Mouse (Mus musculus) spleen, adult 2 months (tissue): ENCODE data around the gene Tgif1. TPM values are rescaled to one million over a fixed set of nuclear protein-coding genes. Genes with fewer than 3 reads are reported as not detected.

Experiments used
- DNase-seq, 2 experiments: peaks; one replicate each; pipeline versions ENCODE4 v3.0.0 to v3.0.0-alpha.2; 2012 to 2021; ENCODE audit warnings: low spot score in 2 of 2, low read depth in 1 of 2
- H3K27ac ChIP-seq: fragments of 200-500 bp; 2 replicates; pipeline ENCODE4 v1.5.1; 2012; ENCODE audit warnings: low read length, inconsistent platforms; ENCODE audit not compliant: insufficient read depth
- H3K27me3 ChIP-seq: fragments of 200-500 bp; 2 replicates; pipeline ENCODE4 v1.6.1; 2012; ENCODE audit warnings: mild to moderate bottlenecking, moderate library complexity, low read length, inconsistent platforms; ENCODE audit not compliant: control insufficient read depth, insufficient read depth
- H3K36me3 ChIP-seq: fragments of 200-500 bp; 2 replicates; pipeline ENCODE4 v1.6.1; 2012; ENCODE audit warnings: mild to moderate bottlenecking, low read length, inconsistent platforms; ENCODE audit not compliant: control insufficient read depth, insufficient read depth
- H3K4me1 ChIP-seq: fragments of 200-500 bp; 2 replicates; pipeline ENCODE4 v1.6.1; 2011; ENCODE audit warnings: inconsistent platforms; ENCODE audit not compliant: control insufficient read depth, insufficient read depth, insufficient read length
- H3K4me3 ChIP-seq: fragments of 200-500 bp; 2 replicates; pipeline ENCODE4 v1.5.1; 2011; ENCODE audit warnings: mild to moderate bottlenecking, inconsistent platforms; ENCODE audit not compliant: insufficient read depth, insufficient read length; ENCODE audit errors: extremely low read depth
- CTCF ChIP-seq: fragments of 200-500 bp; IDR thresholded peaks from 2 replicates; pipeline ENCODE4 v1.5.1; 2011; ENCODE audit warnings: mild to moderate bottlenecking, inconsistent platforms; ENCODE audit not compliant: insufficient read depth, insufficient read length, insufficient replicate concordance; ENCODE audit errors: extremely low read depth
- POLR2A ChIP-seq: fragments of 200-500 bp; IDR thresholded peaks from 2 replicates; pipeline ENCODE4 v1.6.1; 2011; ENCODE audit warnings: low read depth, low read length, inconsistent platforms
- WGBS: fragments of 180-500 bp; shearing (Covaris S2); methylation state at CpG from one replicate; pipeline ENCODE4 v1.1.7; 2018; 5-methylcytosine and 5-hydroxymethylcytosine counted together
- polyA plus RNA-seq: library from polyadenylated mRNA; depleted of rRNA; stranded (reverse); fragments of >200 nt; gene quantifications from 2 replicates; pipeline ENCODE4 v1.2.3, GENCODE M21; 2012; rRNA removed

Gene Tgif1
- 22.2 and 22.6 TPM in 2 replicates for polyA plus RNA-seq

GRCm38 (mm10) chr17:70853436-70853905 is at the start of gene Tgif1:
Gene Tgif1 (minus strand): TSS chr17:70853546.
- Histone ChIP-seq H3K36me3 (no peaks in the 10 kb centered on the region), H3K27ac (peak within 1 kb of the TSS; percentile 88), H3K4me1 (no peaks in the 10 kb centered on the region; the same call in none of the 2 replicates), H3K27me3 (no peaks in the 10 kb centered on the region), H3K4me3 (peak within 1 kb of the TSS; percentile 82)
- TF ChIP-seq POLR2A (0 out of 2 replicates have a peak, but pooled peaks have one; percentile 3), CTCF (no peak)
- 1% methylated on average over 29 of the region's 29 CpGs for WGBS
- DNase-seq, result peak; percentile 56 to 59

GRCm38 (mm10) chr17:70900660-70901059 is 47.3 kb upstream of the Tgif1 start:
- DNase-seq, result no peak
- Histone ChIP-seq H3K36me3 (peaks cover 4% of the 10 kb centered on the region; the same call in 1 of the 2 replicates), H3K4me1 (no peaks in the 10 kb centered on the region), H3K27me3 (no peaks in the 10 kb centered on the region), H3K27ac (no peak overlapping the region), H3K4me3 (no peak overlapping the region)
- WGBS, result 94% methylated on average over 10 of the region's 10 CpGs
- no peak for TF ChIP-seq POLR2A
- TF ChIP-seq CTCF, result no peak

GRCm38 (mm10) chr17:70899642-70900041 is 46.3 kb upstream of the Tgif1 start:
- TF ChIP-seq POLR2A (no peak), CTCF (no peak)
- H3K27ac ChIP-seq, result no peak overlapping the region
- no peaks in the 10 kb centered on the region for H3K4me1 ChIP-seq
- no peak for DNase-seq
- peaks cover 4% of the 10 kb centered on the region; the same call in 1 of the 2 replicates for H3K36me3 ChIP-seq
- H3K27me3 ChIP-seq, result no peaks in the 10 kb centered on the region
- H3K4me3 ChIP-seq, result no peak overlapping the region
- 89% methylated on average over 6 of the region's 6 CpGs for WGBS

GRCm38 (mm10) chr17:70894867-70895266 is 41.5 kb upstream of the Tgif1 start:
- WGBS, result 88% methylated on average over 9 of the region's 9 CpGs
- peaks cover under 1% of the 10 kb centered on the region; the same call in 1 of the 2 replicates for H3K4me1 ChIP-seq
- TF ChIP-seq CTCF, result no peak
- no peak for TF ChIP-seq POLR2A
- H3K36me3 ChIP-seq, result no peaks in the 10 kb centered on the region
- H3K4me3 ChIP-seq, result no peak overlapping the region
- DNase-seq, result no peak
- no peak overlapping the region for H3K27ac ChIP-seq
- no peaks in the 10 kb centered on the region for H3K27me3 ChIP-seq

- Histone ChIP-seq H3K4me3 (no peak overlapping the region), H3K4me1 (peaks cover 3% of the 10 kb centered on the region; the same call in 1 of the 2 replicates), H3K27me3 (no peaks in the 10 kb centered on the region), H3K36me3 (no peaks in the 10 kb centered on the region), H3K27ac (no peak overlapping the region)
- 86% methylated on average over 5 of the region's 5 CpGs for WGBS
- DNase-seq, result no peak
- TF ChIP-seq POLR2A, result no peak
- TF ChIP-seq CTCF, result no peak
Measured at GRCm38 (mm10) chr17:70893151-70893550, 39.8 kb upstream of the Tgif1 start.

- H3K36me3 ChIP-seq, result no peaks in the 10 kb centered on the region
- peaks cover 8% of the 10 kb centered on the region; the same call in 1 of the 2 replicates for H3K4me1 ChIP-seq
- no peak for DNase-seq
- no peak overlapping the region for H3K4me3 ChIP-seq
- 90% methylated on average over 15 of the region's 15 CpGs for WGBS
- TF ChIP-seq CTCF, result no peak
- no peak for TF ChIP-seq POLR2A
- no peak overlapping the region for H3K27ac ChIP-seq
- H3K27me3 ChIP-seq, result no peaks in the 10 kb centered on the region
Measured at GRCm38 (mm10) chr17:70892288-70893096, 39.1 kb upstream of the Tgif1 start.
